In the genomic region with DNA sequence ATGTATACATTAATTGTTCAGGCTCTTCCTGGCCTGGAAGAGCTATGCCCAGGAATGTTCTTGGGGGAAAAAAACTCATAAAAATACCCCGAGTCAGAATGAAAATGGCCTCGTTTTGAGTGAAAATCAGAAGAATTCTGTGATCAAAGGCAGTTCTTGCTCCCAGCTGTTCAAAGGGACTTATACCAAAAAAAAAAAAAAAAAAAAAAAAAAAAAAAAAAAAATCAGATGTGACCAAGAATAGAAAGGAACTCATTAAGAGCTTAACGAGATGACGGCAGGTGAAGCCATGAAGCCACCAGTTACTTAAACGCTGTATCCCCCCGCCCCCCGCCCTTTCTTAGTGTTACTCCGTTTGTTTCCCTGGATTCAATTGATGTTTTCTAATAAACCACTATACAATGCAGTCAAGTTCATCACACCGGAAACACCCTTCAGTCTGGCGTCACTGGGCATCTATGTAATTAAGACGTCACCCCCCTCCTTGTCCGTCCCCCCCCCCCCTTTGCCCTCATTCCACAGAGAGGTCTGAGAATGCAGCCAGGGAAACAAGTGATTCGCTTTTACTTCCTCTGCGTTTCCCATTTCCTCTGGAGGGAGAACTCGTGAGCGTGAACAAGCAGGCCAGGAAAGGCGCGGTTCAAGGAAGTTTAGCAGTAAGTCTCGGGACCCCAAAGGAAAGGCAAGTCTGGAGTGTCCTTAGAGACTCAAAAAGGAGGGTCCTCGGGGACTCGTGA, we compare ENCODE assay signal across 8 mouse cellular contexts.
DNase-seq lines count a peak whose midpoint lies in the region; ATAC-seq and TF ChIP-seq lines count a peak whose summit lies in the region.

No protein-coding gene starts in this region.

- TF ChIP-seq CTCF in spleen, adult 2 months (IDR thresholded peaks at IDR 0.05; ENCODE audit: extremely low read depth, insufficient read depth, insufficient read length, insufficient replicate concordance) = no peak
- TF ChIP-seq CTCF in olfactory bulb, adult 2 months (IDR thresholded peaks at IDR 0.05; ENCODE audit: insufficient read depth, low read depth, low read length) = no peak
- TF ChIP-seq CTCF in layer of hippocampus, adult 2 months (conservative IDR thresholded peaks at IDR 0.05) = no peak

- H3K9me3 ChIP-seq in hindbrain, embryonic 11.5 days (ENCODE audit: control insufficient read depth, low read length) = no peaks in the 10 kb centered on the region
- H3K9me3 ChIP-seq in limb, embryonic 14.5 days (ENCODE audit: control insufficient read depth, low read length) = no peaks in the 10 kb centered on the region

- no peaks in the 10 kb centered on the region for H3K27me3 ChIP-seq in spleen, adult 2 months (ENCODE audit: control insufficient read depth, insufficient read depth, low read length)
- no peaks in the 10 kb centered on the region for H3K27me3 ChIP-seq in hindbrain, embryonic 11.5 days (ENCODE audit: control insufficient read depth, insufficient read depth, low read length)
- no peaks in the 10 kb centered on the region for H3K27me3 ChIP-seq in limb, embryonic 14.5 days (ENCODE audit: control insufficient read depth, insufficient read depth, low read length)

- H3K4me2 ChIP-seq in hindbrain, embryonic 11.5 days (replicated peaks; ENCODE audit: low read depth, low read length) = no peak overlapping the region
- H3K4me2 ChIP-seq in limb, embryonic 14.5 days (replicated peaks; ENCODE audit: low read depth, low read length, severe bottlenecking) = peak overlapping the region; percentile 41

- no peak for TF ChIP-seq POLR2A in spleen, adult 2 months (IDR thresholded peaks at IDR 0.05; ENCODE audit: low read depth, low read length)
- no peak for TF ChIP-seq POLR2A in limb, embryonic 14.5 days (IDR thresholded peaks at IDR 0.05; ENCODE audit: borderline replicate concordance, extremely low read depth, insufficient read depth, insufficient read length)
- no peak for TF ChIP-seq POLR2A in olfactory bulb, adult 2 months (IDR thresholded peaks at IDR 0.05; ENCODE audit: insufficient read depth, low read depth, low read length)

- peak overlapping the region; percentile 20; the same call in 1 of the 2 replicates for H3K4me3 ChIP-seq in spleen, adult 2 months (ENCODE audit: extremely low read depth, insufficient read depth, insufficient read length)
- no peak overlapping the region for H3K4me3 ChIP-seq in hindbrain, embryonic 11.5 days (ENCODE audit: low read depth, low read length)
- H3K4me3 ChIP-seq in limb, embryonic 14.5 days (replicated peaks; ENCODE audit: low read length) = peak overlapping the region; percentile 20
- peak overlapping the region; percentile 14; the same call in 1 of the 2 replicates for H3K4me3 ChIP-seq in olfactory bulb, adult 2 months (ENCODE audit: insufficient read depth, low read depth, low read length)
- H3K4me3 ChIP-seq in layer of hippocampus, adult 2 months = no peak overlapping the region

- no peak for ATAC-seq in hindbrain, embryonic 11.5 days (ENCODE audit: low FRiP score)
- no peak for ATAC-seq in limb, embryonic 14.5 days (ENCODE audit: low FRiP score, low read depth)

- H3K4me1 ChIP-seq in spleen, adult 2 months (ENCODE audit: control insufficient read depth, insufficient read depth, insufficient read length) = no peaks in the 10 kb centered on the region
- no peaks in the 10 kb centered on the region for H3K4me1 ChIP-seq in hindbrain, embryonic 11.5 days (replicated peaks; ENCODE audit: control insufficient read depth, insufficient read depth, low read length)
- 0 out of 2 replicates have a peak, but pooled peaks cover 4% of the 10 kb centered on the region for H3K4me1 ChIP-seq in limb, embryonic 14.5 days (ENCODE audit: control insufficient read depth, insufficient read depth, low read length)
- peaks cover 5% of the 10 kb centered on the region; the same call in 1 of the 2 replicates for H3K4me1 ChIP-seq in olfactory bulb, adult 2 months (ENCODE audit: control insufficient read depth, insufficient read depth, low read length)

- DNase-seq in spleen, adult 2 months (ENCODE audit: low read depth in 1 of 2, low spot score in 2 of 2) = no peak
- DNase-seq in spleen, adult 18-20 months = no peak
- DNase-seq in hindbrain, embryonic 11.5 days (ENCODE audit: low spot score) = peak; percentile 27
- DNase-seq in limb, embryonic 14.5 days (ENCODE audit: low spot score) = peak; percentile 39
- no peak for DNase-seq in adrenal gland, adult 18-20 months (ENCODE audit: low spot score in 2 of 2)
- no peak for DNase-seq in layer of hippocampus, adult 2 months (ENCODE audit: low spot score in 2 of 2)
- DNase-seq in right cerebral cortex, postnatal 36 days (ENCODE audit: low spot score in 2 of 2) = no peak

- no peaks in the 10 kb centered on the region for H3K36me3 ChIP-seq in spleen, adult 2 months (ENCODE audit: control insufficient read depth, insufficient read depth, low read length)
- no peaks in the 10 kb centered on the region for H3K36me3 ChIP-seq in hindbrain, embryonic 11.5 days (ENCODE audit: control insufficient read depth, insufficient read depth, low read length)
- H3K36me3 ChIP-seq in limb, embryonic 14.5 days (ENCODE audit: control insufficient read depth, insufficient read depth, low read length) = no peaks in the 10 kb centered on the region

- no peak overlapping the region for H3K9ac ChIP-seq in hindbrain, embryonic 11.5 days (ENCODE audit: low read depth, low read length)
- 0 out of 2 replicates have a peak overlapping the region, but pooled peaks have one; percentile 25 for H3K9ac ChIP-seq in limb, embryonic 14.5 days (ENCODE audit: low read depth, low read length, severe bottlenecking)

- no peak overlapping the region for H3K27ac ChIP-seq in spleen, adult 2 months (ENCODE audit: insufficient read depth, low read length)
- no peak overlapping the region for H3K27ac ChIP-seq in hindbrain, embryonic 11.5 days (ENCODE audit: low read depth, low read length)
- no peak overlapping the region for H3K27ac ChIP-seq in limb, embryonic 14.5 days (replicated peaks; ENCODE audit: low read depth, low read length)
- no peak overlapping the region for H3K27ac ChIP-seq in olfactory bulb, adult 2 months (ENCODE audit: insufficient read depth, low read depth, low read length)
- no peak overlapping the region for H3K27ac ChIP-seq in layer of hippocampus, adult 2 months

- WGBS in spleen, adult 2 months = 23% methylated on average over 21 of the region's 21 CpGs
- 57% methylated on average over 21 of the region's 21 CpGs for WGBS in hindbrain, embryonic 11.5 days
- WGBS in limb, embryonic 14.5 days = 17% methylated on average over 21 of the region's 21 CpGs
- WGBS in olfactory bulb, adult 2 months = 16% methylated on average over 21 of the region's 21 CpGs

Comparison
In these comparisons a context has a peak if more than half of its experiments do, and no peak if none do; other contexts are left out.
1. DNase-seq: peak in hindbrain, embryonic 11.5 days (single experiment) and limb, embryonic 14.5 days (single experiment); none in spleen, adult 2 months (0 of 2), spleen, adult 18-20 months (0 of 2), adrenal gland, adult 18-20 months (0 of 2), layer of hippocampus, adult 2 months (0 of 2) and right cerebral cortex, postnatal 36 days (0 of 2).
2. H3K4me3 ChIP-seq: peak in spleen, adult 2 months (single experiment), limb, embryonic 14.5 days (single experiment) and olfactory bulb, adult 2 months (single experiment); none in hindbrain, embryonic 11.5 days (single experiment) and layer of hippocampus, adult 2 months (single experiment).